Mouse (Mus musculus) lung, postnatal 0 days (tissue): Measurements from ENCODE around the gene Slc46a1. TPM values are rescaled to one million over a fixed set of nuclear protein-coding genes. Genes with fewer than 3 reads are reported as not detected.

Source experiments
- ATAC-seq: fragments of 200-750 bp; cut with Nextera tagmentation; 2 replicates; pipeline ENCODE4 v1.8.0; 2017; ENCODE audit warnings: moderate library complexity
- DNase-seq: peaks from one replicate; pipeline ENCODE4 v3.0.0-alpha.2; 2016; ENCODE audit warnings: low spot score
- H3K27ac ChIP-seq: fragments of 300-500 bp; sonication (generic); 2 replicates; pipeline ENCODE4 v1.5.1; 2014; ENCODE audit warnings: antibody characterized with exemption, mild to moderate bottlenecking, low read length, mixed read lengths
- H3K27me3 ChIP-seq: fragments of 300-500 bp; sonication (generic); replicated peaks from 2 replicates; pipeline ENCODE4 v1.6.1; 2014; ENCODE audit warnings: low read length, mixed read lengths; ENCODE audit not compliant: insufficient read depth
- H3K36me3 ChIP-seq: fragments of 300-500 bp; sonication (generic); 2 replicates; pipeline ENCODE4 v1.6.1; 2014; ENCODE audit warnings: low read length, mixed read lengths; ENCODE audit not compliant: insufficient read depth
- H3K4me1 ChIP-seq: fragments of 300-500 bp; sonication (generic); 2 replicates; pipeline ENCODE4 v1.6.1; 2014; ENCODE audit warnings: antibody characterized with exemption, low read depth, low read length, mixed read lengths; ENCODE audit not compliant: insufficient read depth
- H3K4me2 ChIP-seq: fragments of 300-500 bp; sonication (generic); replicated peaks from 2 replicates; pipeline ENCODE4 v1.6.1; 2014; ENCODE audit warnings: low read depth, mild to moderate bottlenecking, low read length, moderate library complexity, mixed read lengths
- H3K4me3 ChIP-seq: fragments of 300-500 bp; sonication (generic); 2 replicates; pipeline ENCODE4 v1.5.1; 2014; ENCODE audit warnings: low read depth, low read length
- H3K9ac ChIP-seq: fragments of 300-500 bp; sonication (generic); replicated peaks from 2 replicates; pipeline ENCODE4 v1.6.1; 2014; ENCODE audit warnings: low read depth, mild to moderate bottlenecking
- H3K9me3 ChIP-seq: fragments of 300-500 bp; sonication (generic); 2 replicates; pipeline ENCODE4 v1.6.1; 2016; ENCODE audit warnings: low read length, mixed read lengths
- CTCF ChIP-seq: IDR thresholded peaks from 2 replicates; pipeline ENCODE4 v1.5.1; 2016; ENCODE audit warnings: antibody characterized with exemption, mild to moderate bottlenecking
- EP300 ChIP-seq: IDR thresholded peaks from 2 replicates; pipeline ENCODE4 v1.6.1; 2016; ENCODE audit warnings: antibody characterized with exemption, mild to moderate bottlenecking, control low read depth
- WGBS: fragments of 180-500 bp; shearing (Covaris S2); extraction: QIAGEN DNeasy Blood & Tissue Kit; methylation state at CpG from one replicate; pipeline ENCODE4 v1.1.7; 2014; 5-methylcytosine and 5-hydroxymethylcytosine counted together
- polyA plus RNA-seq: library from polyadenylated mRNA; unstranded; fragments of >200 nt; fragmentation: Nextera tagmentation; extraction: Ambion mirVana; gene quantifications from 2 replicates; pipeline ENCODE4 v1.2.1, GENCODE M21; 2015

Gene Slc46a1
- polyA plus RNA-seq, 1 experiment from 2014 or later, result 10.6 TPM

- H3K36me3 ChIP-seq, result no peaks in the 10 kb centered on the region
- no peak overlapping the region for H3K27ac ChIP-seq
- H3K4me3 ChIP-seq, result no peak overlapping the region
- DNase-seq, result peak; percentile 29
- no peaks in the 10 kb centered on the region for H3K27me3 ChIP-seq
- ATAC-seq, result no peak
- H3K4me1 ChIP-seq, result no peaks in the 10 kb centered on the region
- H3K4me2 ChIP-seq, result no peak overlapping the region
- TF ChIP-seq EP300 (no peak), CTCF (no peak)
- no peaks in the 10 kb centered on the region for H3K9me3 ChIP-seq
- H3K9ac ChIP-seq, result no peak overlapping the region
- 61% methylated on average over 2 of the region's 2 CpGs for WGBS
Observed at GRCm38 (mm10) chr11:78424352-78424751, 41.1 kb upstream of the Slc46a1 start.

DNA sequence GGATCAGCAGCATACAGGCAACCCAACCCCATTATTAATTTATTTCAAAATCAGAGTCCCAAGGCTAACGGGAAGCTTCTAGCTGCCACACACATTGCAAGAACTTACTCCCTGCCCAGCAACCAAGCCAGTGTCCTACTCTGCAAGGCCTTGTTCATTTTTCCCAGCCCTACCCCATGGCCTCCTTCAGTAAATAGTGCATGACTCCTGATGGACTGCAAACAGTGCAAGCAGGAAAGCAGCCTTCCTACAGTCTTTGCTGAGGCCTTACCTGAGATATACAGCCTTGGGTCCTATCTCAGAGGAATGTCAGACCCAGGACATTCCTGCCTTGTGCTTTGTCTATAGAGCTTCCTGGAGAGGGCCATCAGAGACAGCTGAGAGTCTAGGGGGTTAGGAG is 39.9 kb upstream of the Slc46a1 start:
- DNase-seq, result no peak
- Histone ChIP-seq H3K4me3 (no peak overlapping the region), H3K9me3 (no peaks in the 10 kb centered on the region), H3K36me3 (no peaks in the 10 kb centered on the region), H3K27ac (no peak overlapping the region), H3K9ac (no peak overlapping the region), H3K4me2 (no peak overlapping the region), H3K27me3 (no peaks in the 10 kb centered on the region), H3K4me1 (no peaks in the 10 kb centered on the region)
- 71% methylated on average over 1 of the region's 1 CpGs for WGBS
- TF ChIP-seq EP300 (no peak), CTCF (no peak)
- ATAC-seq, result no peak

- no peak overlapping the region for H3K4me3 ChIP-seq
- no peaks in the 10 kb centered on the region for H3K4me1 ChIP-seq
- H3K36me3 ChIP-seq, result no peaks in the 10 kb centered on the region
- no peaks in the 10 kb centered on the region for H3K9me3 ChIP-seq
- no peak for ATAC-seq
- H3K4me2 ChIP-seq, result no peak overlapping the region
- DNase-seq, result no peak
- no peak overlapping the region for H3K9ac ChIP-seq
- no peaks in the 10 kb centered on the region for H3K27me3 ChIP-seq
- WGBS, result 88% methylated on average over 6 of the region's 6 CpGs
- no peak for TF ChIP-seq EP300
- TF ChIP-seq CTCF, result no peak
- H3K27ac ChIP-seq, result no peak overlapping the region
Observed at GRCm38 (mm10) chr11:78427655-78428054, 37.8 kb upstream of the Slc46a1 start.

DNA sequence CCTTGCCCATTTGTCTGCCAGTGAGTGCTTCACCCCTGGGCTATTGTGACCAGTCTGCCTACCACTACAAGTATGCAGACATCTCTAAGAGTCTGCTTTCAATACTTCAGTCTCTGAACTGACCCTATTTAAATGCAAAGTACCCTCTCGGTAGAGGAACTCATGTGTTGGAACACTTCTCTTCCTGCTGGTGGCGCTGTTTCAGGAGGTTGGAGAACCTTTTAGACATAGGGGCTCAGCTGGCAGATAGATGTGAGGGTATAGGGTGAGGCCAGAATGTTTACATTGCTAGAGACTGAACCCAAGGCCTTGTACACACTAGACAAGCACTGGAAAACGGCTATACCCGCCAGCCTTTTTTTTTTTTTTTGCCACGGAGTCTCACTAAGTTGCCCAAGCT is 37.2 kb upstream of the Slc46a1 start:
- Histone ChIP-seq H3K9me3 (no peaks in the 10 kb centered on the region), H3K36me3 (no peaks in the 10 kb centered on the region), H3K9ac (no peak overlapping the region), H3K27ac (no peak overlapping the region), H3K27me3 (no peaks in the 10 kb centered on the region), H3K4me1 (no peaks in the 10 kb centered on the region), H3K4me2 (no peak overlapping the region), H3K4me3 (no peak overlapping the region)
- DNase-seq (no peak), ATAC-seq (no peak)
- 68% methylated on average over 5 of the region's 5 CpGs for WGBS
- TF ChIP-seq CTCF (peak; percentile 14; the same call in 1 of the 2 replicates), EP300 (no peak)

GRCm38 (mm10) chr11:78430195-78430878 is 35.2 kb upstream of the Slc46a1 start:
- ATAC-seq (no peak), DNase-seq (no peak)
- Histone ChIP-seq H3K27ac (no peak overlapping the region), H3K4me3 (no peak overlapping the region), H3K4me2 (no peak overlapping the region), H3K4me1 (no peaks in the 10 kb centered on the region), H3K9me3 (no peaks in the 10 kb centered on the region), H3K36me3 (no peaks in the 10 kb centered on the region), H3K9ac (no peak overlapping the region), H3K27me3 (no peaks in the 10 kb centered on the region)
- 52% methylated on average over 11 of the region's 11 CpGs for WGBS
- TF ChIP-seq EP300, result no peak
- no peak for TF ChIP-seq CTCF

DNA sequence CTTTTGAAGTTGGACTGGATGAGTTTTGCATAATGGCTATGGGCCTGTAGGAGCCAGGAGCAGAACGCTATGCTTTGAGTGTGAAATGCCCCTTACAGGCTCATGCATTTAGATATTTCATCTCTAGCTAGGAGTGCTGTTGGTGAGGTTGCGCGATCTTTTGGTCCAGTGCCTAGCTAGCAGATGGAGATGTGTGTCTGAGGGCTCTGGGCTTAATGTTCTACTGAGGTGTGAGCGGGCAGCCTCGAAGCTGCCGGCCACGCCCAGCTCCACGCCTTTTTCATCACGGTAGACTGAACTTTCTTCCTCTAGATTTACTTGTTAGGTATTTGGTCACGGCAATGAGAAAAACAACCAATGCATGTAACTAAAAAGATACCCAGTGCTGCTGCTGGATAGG is 34.3 kb upstream of the Slc46a1 start:
- no peak overlapping the region for H3K9ac ChIP-seq
- DNase-seq, result no peak
- no peak for TF ChIP-seq EP300
- no peak for TF ChIP-seq CTCF
- H3K27ac ChIP-seq, result no peak overlapping the region
- no peak overlapping the region for H3K4me2 ChIP-seq
- no peaks in the 10 kb centered on the region for H3K9me3 ChIP-seq
- WGBS, result 77% methylated on average over 10 of the region's 10 CpGs
- H3K36me3 ChIP-seq, result no peaks in the 10 kb centered on the region
- no peaks in the 10 kb centered on the region for H3K4me1 ChIP-seq
- no peaks in the 10 kb centered on the region for H3K27me3 ChIP-seq
- H3K4me3 ChIP-seq, result no peak overlapping the region
- no peak for ATAC-seq

DNA sequence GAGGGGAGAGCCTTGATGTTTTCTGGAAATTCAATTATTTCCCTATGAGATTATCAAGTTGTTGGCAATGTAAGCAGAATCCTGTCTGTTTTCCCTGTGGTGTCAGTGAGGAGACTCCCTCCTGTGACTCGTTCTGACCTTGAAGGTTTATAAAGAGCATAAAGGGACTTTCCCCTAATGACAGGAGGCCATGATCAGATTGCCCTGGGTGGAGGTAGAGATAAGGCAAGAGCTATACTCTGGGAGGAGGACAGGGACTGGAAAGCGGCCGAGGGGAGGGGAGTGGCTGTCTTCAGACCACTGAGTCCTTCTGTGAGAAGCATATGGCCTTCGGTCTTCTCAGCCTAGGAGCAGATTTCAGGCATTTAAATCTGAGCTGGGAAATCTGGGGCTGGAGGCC is 31.4 kb upstream of the Slc46a1 start:
- ATAC-seq, result no peak
- Histone ChIP-seq H3K36me3 (no peaks in the 10 kb centered on the region), H3K27me3 (no peaks in the 10 kb centered on the region), H3K9me3 (no peaks in the 10 kb centered on the region), H3K4me1 (no peaks in the 10 kb centered on the region), H3K9ac (no peak overlapping the region), H3K4me3 (no peak overlapping the region), H3K4me2 (no peak overlapping the region), H3K27ac (no peak overlapping the region)
- no peak for DNase-seq
- WGBS, result 50% methylated on average over 4 of the region's 4 CpGs
- TF ChIP-seq EP300 (no peak), CTCF (no peak)
